Mouse (Mus musculus) forebrain, embryonic 11.5 days (tissue): ENCODE measurements around the gene Ssmem1. TPM values are rescaled to one million over a fixed set of nuclear protein-coding genes. Genes with fewer than 3 reads are reported as not detected.

ENCODE experiments used
- ATAC-seq: fragments of 200-750 bp; cut with Nextera tagmentation; replicated peaks from 2 replicates; pipeline ENCODE4 v1.8.0; 2017; ENCODE audit warnings: moderate TSS enrichment; ENCODE audit not compliant: low FRiP score
- DNase-seq: peaks from one replicate; pipeline ENCODE4 v3.0.0-alpha.2; 2017; ENCODE audit warnings: low spot score
- H3K27ac ChIP-seq: fragments of 300-500 bp; sonication (generic); 2 replicates; pipeline ENCODE4 v1.5.1; 2014; ENCODE audit warnings: low read depth, low read length
- H3K27me3 ChIP-seq: fragments of 300-500 bp; sonication (generic); 2 replicates; pipeline ENCODE4 v1.6.1; 2014; ENCODE audit warnings: mild to moderate bottlenecking, low read length, mixed read lengths; ENCODE audit not compliant: control insufficient read depth, insufficient read depth
- H3K36me3 ChIP-seq: fragments of 300-500 bp; sonication (generic); 2 replicates; pipeline ENCODE4 v1.6.1; 2014; ENCODE audit warnings: mild to moderate bottlenecking, low read length, moderate library complexity, mixed read lengths; ENCODE audit not compliant: control insufficient read depth, insufficient read depth
- H3K4me1 ChIP-seq: fragments of 300-500 bp; sonication (generic); replicated peaks from 2 replicates; pipeline ENCODE4 v1.6.1; 2014; ENCODE audit warnings: low read length, mixed read lengths; ENCODE audit not compliant: control insufficient read depth, insufficient read depth
- H3K4me2 ChIP-seq: fragments of 300-500 bp; sonication (generic); 2 replicates; pipeline ENCODE4 v1.6.1; 2014; ENCODE audit warnings: low read depth, mild to moderate bottlenecking, low read length, moderate library complexity, mixed read lengths; ENCODE audit not compliant: severe bottlenecking
- H3K4me3 ChIP-seq: fragments of 300-500 bp; sonication (generic); 2 replicates; pipeline ENCODE4 v1.5.1; 2014; ENCODE audit warnings: low read depth, low read length
- H3K9ac ChIP-seq: fragments of 300-500 bp; sonication (generic); 2 replicates; pipeline ENCODE4 v1.6.1; 2014; ENCODE audit warnings: low read length
- H3K9me3 ChIP-seq: fragments of 300-500 bp; sonication (generic); 2 replicates; pipeline ENCODE4 v1.6.1; 2016; ENCODE audit warnings: low read length, mixed read lengths; ENCODE audit not compliant: control insufficient read depth
- WGBS: fragments of 180-500 bp; shearing (Covaris S2); extraction: QIAGEN DNeasy Blood & Tissue Kit; methylation state at CpG from one replicate; pipeline ENCODE4 v1.1.7; 2014; 5-methylcytosine and 5-hydroxymethylcytosine counted together
- polyA plus RNA-seq: library from polyadenylated mRNA; unstranded; fragments of >200 nt; fragmentation: Nextera tagmentation; extraction: Ambion mirVana; gene quantifications from 2 replicates; pipeline ENCODE4 v1.2.1, GENCODE M21; 2014

Gene Ssmem1
- polyA plus RNA-seq, 1 experiment from 2014 or later: not detected

- 54% methylated on average over 5 of the region's 5 CpGs for WGBS
- peak; percentile 42 for ATAC-seq
- H3K27me3 ChIP-seq: no peaks in the 10 kb centered on the region
- DNase-seq: no peak
- peaks cover 9% of the 10 kb centered on the region for H3K36me3 ChIP-seq
- H3K9ac ChIP-seq: peak overlapping the region; percentile 52; the same call in 1 of the 2 replicates
- peak overlapping the region; percentile 94 for H3K27ac ChIP-seq
- no peaks in the 10 kb centered on the region for H3K9me3 ChIP-seq
- no peak overlapping the region for H3K4me3 ChIP-seq
- peak overlapping the region; percentile 77; the same call in 1 of the 2 replicates for H3K4me2 ChIP-seq
- peaks cover 9% of the 10 kb centered on the region; the same call in 1 of the 2 replicates for H3K4me1 ChIP-seq
Observed at GRCm38 (mm10) chr6:30510291-30510690, 642 bp downstream of the Ssmem1 start.

- H3K4me1 ChIP-seq: peaks cover 9% of the 10 kb centered on the region; the same call in 1 of the 2 replicates
- 15% methylated on average over 9 of the region's 9 CpGs for WGBS
- H3K36me3 ChIP-seq: no peaks in the 10 kb centered on the region
- H3K9me3 ChIP-seq: no peaks in the 10 kb centered on the region
- H3K4me3 ChIP-seq: no peak overlapping the region
- no peak overlapping the region for H3K4me2 ChIP-seq
- no peaks in the 10 kb centered on the region for H3K27me3 ChIP-seq
- DNase-seq (no peak), ATAC-seq (no peak)
- no peak overlapping the region for H3K9ac ChIP-seq
- no peak overlapping the region for H3K27ac ChIP-seq
Observed at GRCm38 (mm10) chr6:30514242-30514641, 4.6 kb downstream of the Ssmem1 start.

- Histone ChIP-seq H3K36me3 (no peaks in the 10 kb centered on the region), H3K4me1 (peaks cover 4% of the 10 kb centered on the region; the same call in 1 of the 2 replicates), H3K4me2 (no peak overlapping the region), H3K27ac (no peak overlapping the region), H3K9ac (no peak overlapping the region), H3K27me3 (no peaks in the 10 kb centered on the region), H3K4me3 (no peak overlapping the region), H3K9me3 (no peaks in the 10 kb centered on the region)
- ATAC-seq: no peak
- DNase-seq: no peak
- 69% methylated on average over 11 of the region's 11 CpGs for WGBS
Observed at GRCm38 (mm10) chr6:30520400-30520799, 10.8 kb downstream of the Ssmem1 start.

- H3K9ac ChIP-seq: no peak overlapping the region; the same call in 1 of the 2 replicates
- 26% methylated on average over 7 of the region's 7 CpGs for WGBS
- ATAC-seq: no peak
Observed at GRCm38 (mm10) chr6:30525456-30526332, 16.0 kb downstream of the Ssmem1 start.

GRCm38 (mm10) chr6:30526586-30527515, 17.2 kb downstream of the Ssmem1 start:
- no peak overlapping the region for H3K4me3 ChIP-seq
- peak; percentile 84 for DNase-seq
- peak overlapping the region; percentile 95 for H3K27ac ChIP-seq
- H3K9ac ChIP-seq: peak overlapping the region; percentile 51
- H3K9me3 ChIP-seq: no peaks in the 10 kb centered on the region
- ATAC-seq: peak; percentile 89
- H3K27me3 ChIP-seq: no peaks in the 10 kb centered on the region
- H3K36me3 ChIP-seq: no peaks in the 10 kb centered on the region
- H3K4me2 ChIP-seq: peak overlapping the region; percentile 38
- peaks cover 24% of the 10 kb centered on the region for H3K4me1 ChIP-seq
- WGBS: 5% methylated on average over 19 of the region's 19 CpGs

More at GRCm38 (mm10) chr6:30525456-30526332, 16.0 kb downstream of the Ssmem1 start:
- Histone ChIP-seq H3K4me3 (no peak overlapping the region), H3K9me3 (no peaks in the 10 kb centered on the region), H3K4me2 (0 out of 2 replicates have a peak overlapping the region, but pooled peaks have one; percentile 21), H3K27me3 (no peaks in the 10 kb centered on the region), H3K27ac (peak overlapping the region; percentile 95), H3K4me1 (peaks cover 24% of the 10 kb centered on the region), H3K36me3 (no peaks in the 10 kb centered on the region)
- DNase-seq: no peak

GRCm38 (mm10) chr6:30528800-30529199, 19.2 kb downstream of the Ssmem1 start:
- Histone ChIP-seq H3K36me3 (no peaks in the 10 kb centered on the region), H3K9me3 (no peaks in the 10 kb centered on the region), H3K4me1 (peaks cover 24% of the 10 kb centered on the region), H3K9ac (no peak overlapping the region), H3K4me3 (no peak overlapping the region), H3K27me3 (no peaks in the 10 kb centered on the region), H3K4me2 (no peak overlapping the region), H3K27ac (no peak overlapping the region; the same call in 1 of the 2 replicates)
- no peak for ATAC-seq
- DNase-seq: no peak
- 70% methylated on average over 6 of the region's 6 CpGs for WGBS

- no peak overlapping the region for H3K27ac ChIP-seq
- ATAC-seq (no peak), DNase-seq (no peak)
- H3K4me2 ChIP-seq: no peak overlapping the region
- no peaks in the 10 kb centered on the region for H3K4me1 ChIP-seq
- H3K27me3 ChIP-seq: no peaks in the 10 kb centered on the region
- WGBS: 38% methylated on average over 3 of the region's 3 CpGs
- H3K4me3 ChIP-seq: no peak overlapping the region
- no peaks in the 10 kb centered on the region for H3K36me3 ChIP-seq
- no peaks in the 10 kb centered on the region for H3K9me3 ChIP-seq
- no peak overlapping the region for H3K9ac ChIP-seq
Observed at GRCm38 (mm10) chr6:30535340-30535739, 25.7 kb downstream of the Ssmem1 start.

GRCm38 (mm10) chr6:30538240-30538639, 28.6 kb downstream of the Ssmem1 start:
- ATAC-seq (no peak), DNase-seq (no peak)
- Histone ChIP-seq H3K9ac (no peak overlapping the region), H3K4me2 (no peak overlapping the region), H3K9me3 (no peaks in the 10 kb centered on the region), H3K27ac (0 out of 2 replicates have a peak overlapping the region, but pooled peaks have one; percentile 6), H3K4me3 (no peak overlapping the region), H3K36me3 (no peaks in the 10 kb centered on the region), H3K4me1 (peaks cover 3% of the 10 kb centered on the region; the same call in 1 of the 2 replicates), H3K27me3 (no peaks in the 10 kb centered on the region)
- 61% methylated on average over 10 of the region's 10 CpGs for WGBS
